In genomic region chr11:117478271-117479006, GRCm38 (mm10) we compare ENCODE assay signal across 9 mouse cellular contexts. TPM values are rescaled to one million over a fixed set of nuclear protein-coding genes. Genes with fewer than 3 reads are reported as not detected.
DNase-seq lines count a peak whose midpoint lies in the region; ATAC-seq and TF ChIP-seq lines count a peak whose summit lies in the region.
"Had no signal": no experiment of that assay in that cellular context is flagged by ENCODE, and none has a peak within 500 bp of the region (broad histone marks: within the 10 kb centered on the region; RNA-seq: fewer than 3 reads in every experiment).

No protein-coding gene starts in this region.

- no peak for ATAC-seq in heart, embryonic 12.5 days (ENCODE audit: insufficient number of reproducible peaks, low FRiP score)
- no peak for ATAC-seq in limb, embryonic 13.5 days (ENCODE audit: low FRiP score, low read depth)

- H3K4me3 ChIP-seq in heart, embryonic 12.5 days, result no peak overlapping the region
- no peak overlapping the region for H3K4me3 ChIP-seq in limb, embryonic 13.5 days

- H3K4me1 ChIP-seq in heart, embryonic 12.5 days (replicated peaks), result peaks cover 21% of the 10 kb centered on the region
- peaks cover 46% of the 10 kb centered on the region for H3K4me1 ChIP-seq in limb, embryonic 13.5 days

- no peak for TF ChIP-seq POLR2A in brain, embryonic 14.5 days (IDR thresholded peaks at IDR 0.05; ENCODE audit: borderline replicate concordance, extremely low read depth, insufficient read depth, insufficient read length, poor library complexity, severe bottlenecking)

- WGBS in heart, embryonic 12.5 days, result 61% methylated on average over 10 of the region's 10 CpGs
- 62% methylated on average over 10 of the region's 10 CpGs for WGBS in limb, embryonic 13.5 days

- no peaks in the 10 kb centered on the region for H3K36me3 ChIP-seq in heart, embryonic 12.5 days
- H3K36me3 ChIP-seq in limb, embryonic 13.5 days, result no peaks in the 10 kb centered on the region; the same call in 1 of the 2 replicates

- no peak overlapping the region for H3K4me2 ChIP-seq in heart, embryonic 12.5 days
- H3K4me2 ChIP-seq in limb, embryonic 13.5 days (replicated peaks), result peak overlapping the region; percentile 46; the same call in 1 of the 2 replicates

- no peak for TF ChIP-seq CTCF in brain, embryonic 14.5 days (IDR thresholded peaks at IDR 0.05; ENCODE audit: borderline replicate concordance, extremely low read depth, insufficient read depth, insufficient read length)

- no peak overlapping the region for H3K9ac ChIP-seq in heart, embryonic 12.5 days
- no peak overlapping the region for H3K9ac ChIP-seq in limb, embryonic 13.5 days

- H3K27ac ChIP-seq in heart, embryonic 12.5 days (ENCODE audit: poor library complexity, severe bottlenecking), result no peak overlapping the region
- peak overlapping the region; percentile 87; the same call in 1 of the 2 replicates for H3K27ac ChIP-seq in limb, embryonic 13.5 days

- peaks cover 8% of the 10 kb centered on the region; the same call in 1 of the 2 replicates for H3K9me3 ChIP-seq in heart, embryonic 12.5 days (replicated peaks)
- H3K9me3 ChIP-seq in limb, embryonic 13.5 days, result peaks cover 6% of the 10 kb centered on the region

- peaks cover 14% of the 10 kb centered on the region; the same call in 1 of the 2 replicates for H3K27me3 ChIP-seq in heart, embryonic 12.5 days (replicated peaks)
- no peaks in the 10 kb centered on the region for H3K27me3 ChIP-seq in limb, embryonic 13.5 days

- DNase-seq in heart, adult 11 months, result peak; percentile 95
- DNase-seq in brain, embryonic 14.5 days (ENCODE audit: low read depth), result peak; percentile 85
- DNase-seq in gastrocnemius, adult 18-20 months (ENCODE audit: low spot score), result peak; percentile 25
- no peak for DNase-seq in layer of hippocampus, postnatal 25 days (ENCODE audit: extremely low spot score in 1 of 2, low spot score in 1 of 2)
- DNase-seq in spleen, postnatal 10 days (ENCODE audit: low spot score in 2 of 2), result no peak
- DNase-seq in adrenal gland, postnatal 25 days, result no peak

RNA-seq across cellular contexts. Expression of gene Gm11733, which starts 5.7 kb away (rescaled TPM):
- polyA plus RNA-seq in heart, embryonic 12.5 days (2016; fragmentation: Nextera tagmentation; extraction: Ambion mirVana), result not detected in 2 replicates
- polyA plus RNA-seq in brain, embryonic 14.5 days (2012; rRNA removed), result 0.09 and 0.12 TPM in 2 replicates
- total RNA-seq in gastrocnemius, adult 18-20 months (2021), result not detected
- not detected in 2 replicates for polyA plus RNA-seq in limb, embryonic 13.5 days (2015; fragmentation: Nextera tagmentation; extraction: Ambion mirVana)
- total RNA-seq in layer of hippocampus, postnatal 25 days (2021), result under 1 TPM; 0.12 to 0.26 TPM
- not detected in 2 replicates for total RNA-seq in adrenal gland, postnatal 25 days (2021)
- total RNA-seq: layer of hippocampus, postnatal 10 days had no signal

Comparison
In these comparisons a context has a peak if more than half of its experiments do, and no peak if none do; other contexts are left out.
1. DNase-seq: peak in heart, adult 11 months (single experiment), brain, embryonic 14.5 days (single experiment) and gastrocnemius, adult 18-20 months (single experiment); none in layer of hippocampus, postnatal 25 days (0 of 2), spleen, postnatal 10 days (0 of 2) and adrenal gland, postnatal 25 days (single experiment).